Mouse (Mus musculus) forebrain, embryonic 13.5 days (tissue): ENCODE measurements at regions not wholly inside any gene's neighbourhood (a gene's known extent, or its start where the extent isn't known, plus 50 kb on each side); places are given as distances from the start of the nearest gene placed in this dataset.

Experiments used
- ATAC-seq: fragments of 200-750 bp; cut with Nextera tagmentation; 2 replicates; pipeline ENCODE4 v1.8.0; 2017
- H3K27ac ChIP-seq: fragments of 300-500 bp; sonication (generic); 2 replicates; pipeline ENCODE4 v1.5.1; 2015; ENCODE audit warnings: inconsistent platforms, mild to moderate bottlenecking, moderate library complexity
- H3K27me3 ChIP-seq: fragments of 300-500 bp; sonication (generic); 2 replicates; pipeline ENCODE4 v1.6.1; 2015; ENCODE audit warnings: mild to moderate bottlenecking, inconsistent platforms
- H3K36me3 ChIP-seq: fragments of 300-500 bp; sonication (generic); 2 replicates; pipeline ENCODE4 v1.6.1; 2015; ENCODE audit warnings: mild to moderate bottlenecking, inconsistent platforms; ENCODE audit not compliant: poor library complexity, severe bottlenecking
- H3K4me1 ChIP-seq: fragments of 300-500 bp; sonication (generic); 2 replicates; pipeline ENCODE4 v1.6.1; 2015; ENCODE audit warnings: inconsistent platforms
- H3K4me2 ChIP-seq: fragments of 300-500 bp; sonication (generic); 2 replicates; pipeline ENCODE4 v1.6.1; 2015; ENCODE audit warnings: inconsistent platforms, mild to moderate bottlenecking, moderate library complexity
- H3K4me3 ChIP-seq: fragments of 300-500 bp; sonication (generic); 2 replicates; pipeline ENCODE4 v1.5.1; 2015; ENCODE audit warnings: mild to moderate bottlenecking, inconsistent platforms
- H3K9ac ChIP-seq: fragments of 300-500 bp; sonication (generic); 2 replicates; pipeline ENCODE4 v1.6.1; 2015; ENCODE audit warnings: mild to moderate bottlenecking, inconsistent platforms
- H3K9me3 ChIP-seq: fragments of 300-500 bp; sonication (generic); replicated peaks from 2 replicates; pipeline ENCODE4 v1.6.1; 2016; ENCODE audit warnings: inconsistent platforms
- WGBS: fragments of 180-500 bp; shearing (Covaris S2); methylation state at CpG from one replicate; pipeline ENCODE4 v1.1.7; 2015; 5-methylcytosine and 5-hydroxymethylcytosine counted together

DNA sequence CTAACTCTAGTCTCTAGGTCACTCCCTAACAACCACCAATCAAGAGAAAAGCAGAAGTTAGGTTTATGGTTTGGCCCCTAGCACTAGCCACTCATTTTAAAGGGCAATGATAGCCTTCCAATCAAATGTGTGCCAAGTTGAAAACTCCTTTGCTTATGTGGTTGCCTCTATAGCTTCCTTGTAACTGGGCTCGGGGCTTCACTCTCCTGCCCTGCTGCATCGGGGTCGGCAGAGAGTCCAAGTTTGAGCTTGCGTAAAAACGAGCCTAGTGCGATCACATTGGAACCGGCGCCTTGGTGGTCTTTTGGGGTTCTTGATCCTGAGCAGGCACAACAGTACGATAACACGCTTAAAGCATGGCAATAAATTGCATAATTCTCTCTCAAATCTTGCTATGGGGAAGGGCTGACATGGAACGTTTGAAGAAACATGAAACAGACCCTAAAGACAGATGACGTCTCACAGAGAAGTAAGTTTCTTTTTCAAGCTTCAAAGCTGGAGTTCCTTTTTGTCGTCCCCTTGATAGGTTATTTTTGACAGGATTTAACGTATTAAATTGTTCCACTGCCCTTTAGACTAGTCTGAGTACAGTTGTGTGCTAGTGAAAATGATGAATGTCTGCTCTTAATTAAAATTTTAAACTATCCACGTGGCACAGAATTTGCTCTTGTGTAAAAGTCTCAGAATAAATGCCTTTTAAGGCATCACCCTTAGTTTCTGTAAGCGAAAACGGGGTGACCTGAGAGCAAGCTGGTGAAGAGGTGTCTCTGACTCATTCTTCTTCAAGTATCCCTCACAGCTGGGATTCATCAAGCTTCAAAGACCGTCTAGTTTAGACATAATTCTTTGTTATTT, 52.0 kb downstream of the 4930426L09Rik start:
- H3K9me3 ChIP-seq: 0 out of 2 replicates have a peak, but pooled peaks cover 1% of the 10 kb centered on the region

DNA sequence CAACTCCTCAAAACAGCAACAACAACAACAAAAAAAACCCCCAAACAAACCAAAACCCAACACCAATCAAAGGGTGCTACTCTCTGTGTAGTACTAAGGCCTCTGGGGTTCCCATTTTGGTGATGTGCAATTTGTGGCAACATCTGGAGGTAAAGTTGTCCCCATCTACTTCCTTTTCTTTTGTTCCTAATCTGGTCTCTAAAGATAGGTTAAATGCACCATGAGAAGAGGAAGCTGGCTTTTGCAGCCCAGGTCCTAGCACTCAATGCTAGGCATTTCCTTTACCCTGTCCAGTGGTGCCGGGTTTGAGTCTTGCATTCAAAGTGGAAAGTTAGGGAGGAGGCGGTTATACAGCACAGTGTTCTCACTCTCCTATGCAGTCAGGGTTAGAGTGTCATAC, 57.4 kb downstream of the 4930426L09Rik start:
- H3K27me3 ChIP-seq: no peaks in the 10 kb centered on the region

More for the DNA sequence above, 52.0 kb downstream of the 4930426L09Rik start:
- Histone ChIP-seq H3K4me2 (no peak overlapping the region), H3K4me3 (no peak overlapping the region), H3K4me1 (no peaks in the 10 kb centered on the region), H3K36me3 (no peaks in the 10 kb centered on the region), H3K27ac (no peak overlapping the region), H3K27me3 (no peaks in the 10 kb centered on the region), H3K9ac (no peak overlapping the region)
- ATAC-seq: no peak
- 86% methylated on average over 18 of the region's 18 CpGs for WGBS

DNA sequence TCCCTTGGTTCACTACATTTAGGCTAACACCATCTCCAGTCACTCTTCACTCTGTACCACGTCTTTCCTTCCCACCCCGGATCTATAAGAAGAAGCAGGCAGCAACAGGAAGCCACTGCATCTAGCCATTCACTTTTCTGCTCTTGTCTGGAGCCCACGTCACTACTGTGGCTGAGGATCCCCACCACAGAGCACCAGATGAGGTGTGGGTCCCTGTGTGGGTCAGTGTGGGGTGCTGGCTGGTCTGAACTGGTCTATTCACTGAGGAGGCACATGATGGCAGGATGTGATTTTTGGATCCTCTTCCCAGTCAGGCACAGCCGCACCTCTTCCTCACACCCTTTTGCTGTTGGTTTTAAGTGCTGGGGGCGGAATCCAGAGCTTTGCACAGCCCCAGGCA, 59.7 kb downstream of the 4930426L09Rik start:
- WGBS: 84% methylated on average over 5 of the region's 5 CpGs
- ATAC-seq: no peak

More for the DNA sequence above, 57.4 kb downstream of the 4930426L09Rik start:
- no peak for ATAC-seq
- Histone ChIP-seq H3K4me2 (no peak overlapping the region), H3K36me3 (no peaks in the 10 kb centered on the region), H3K9ac (no peak overlapping the region), H3K27ac (no peak overlapping the region), H3K9me3 (0 out of 2 replicates have a peak, but pooled peaks cover 3% of the 10 kb centered on the region), H3K4me1 (no peaks in the 10 kb centered on the region), H3K4me3 (no peak overlapping the region)
- WGBS: 95% methylated on average over 2 of the region's 2 CpGs

DNA sequence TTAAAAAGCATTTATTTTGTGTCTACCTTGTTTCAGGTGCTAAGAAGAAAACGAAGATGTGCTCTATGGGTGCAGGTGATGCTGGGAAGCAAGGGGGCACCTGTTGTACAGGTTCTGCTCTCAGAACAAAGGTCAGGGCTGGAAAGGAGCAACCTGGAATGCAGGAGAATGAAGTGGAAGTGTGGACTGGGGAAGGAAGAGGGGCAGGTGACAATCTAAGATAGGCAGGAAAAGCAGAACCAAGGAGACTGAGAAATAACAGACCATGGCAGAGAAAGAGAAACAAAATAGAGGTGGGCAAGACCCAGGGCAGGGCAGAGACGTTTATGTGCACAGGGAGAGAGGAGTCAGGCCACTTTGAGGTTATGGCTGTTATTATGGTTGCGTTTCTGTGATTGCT, 60.6 kb downstream of the 4930426L09Rik start:
- H3K27me3 ChIP-seq: no peaks in the 10 kb centered on the region
- H3K9ac ChIP-seq: no peak overlapping the region
- WGBS: 88% methylated on average over 3 of the region's 3 CpGs
- H3K27ac ChIP-seq: no peak overlapping the region
- no peaks in the 10 kb centered on the region for H3K36me3 ChIP-seq
- H3K4me1 ChIP-seq: no peaks in the 10 kb centered on the region
- no peak overlapping the region for H3K4me3 ChIP-seq
- 0 out of 2 replicates have a peak, but pooled peaks cover 3% of the 10 kb centered on the region for H3K9me3 ChIP-seq
- H3K4me2 ChIP-seq: no peak overlapping the region
- no peak for ATAC-seq

More for the DNA sequence above, 59.7 kb downstream of the 4930426L09Rik start:
- Histone ChIP-seq H3K4me1 (no peaks in the 10 kb centered on the region), H3K9ac (no peak overlapping the region), H3K4me3 (no peak overlapping the region), H3K4me2 (no peak overlapping the region), H3K36me3 (no peaks in the 10 kb centered on the region), H3K9me3 (0 out of 2 replicates have a peak, but pooled peaks cover 3% of the 10 kb centered on the region), H3K27ac (no peak overlapping the region), H3K27me3 (no peaks in the 10 kb centered on the region)

DNA sequence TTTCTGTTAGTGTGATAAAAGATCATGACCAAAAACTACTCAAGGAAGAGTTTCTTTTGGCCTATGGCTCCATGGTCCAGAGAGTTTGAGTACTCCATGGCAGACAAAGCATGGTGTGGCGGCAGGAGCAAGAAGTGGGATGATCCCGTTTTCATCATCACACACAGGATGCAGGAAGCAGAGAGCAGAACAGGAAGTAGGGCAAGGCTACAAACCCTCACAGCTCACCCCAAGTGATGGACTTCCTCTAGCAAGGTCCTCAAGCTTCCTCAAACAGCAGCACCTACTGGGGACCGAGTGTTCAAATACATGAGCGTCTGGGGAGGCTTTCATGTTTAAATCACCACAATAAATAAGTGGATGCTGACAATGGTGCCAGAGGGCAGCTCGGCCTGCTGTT, 61.1 kb downstream of the 4930426L09Rik start:
- no peaks in the 10 kb centered on the region for H3K36me3 ChIP-seq
- no peak overlapping the region for H3K9ac ChIP-seq
- no peak overlapping the region for H3K4me3 ChIP-seq
- no peak overlapping the region for H3K27ac ChIP-seq
- ATAC-seq: no peak
- no peaks in the 10 kb centered on the region for H3K27me3 ChIP-seq
- 0 out of 2 replicates have a peak, but pooled peaks cover 3% of the 10 kb centered on the region for H3K9me3 ChIP-seq
- 80% methylated on average over 5 of the region's 5 CpGs for WGBS
- no peaks in the 10 kb centered on the region for H3K4me1 ChIP-seq
- no peak overlapping the region for H3K4me2 ChIP-seq

DNA sequence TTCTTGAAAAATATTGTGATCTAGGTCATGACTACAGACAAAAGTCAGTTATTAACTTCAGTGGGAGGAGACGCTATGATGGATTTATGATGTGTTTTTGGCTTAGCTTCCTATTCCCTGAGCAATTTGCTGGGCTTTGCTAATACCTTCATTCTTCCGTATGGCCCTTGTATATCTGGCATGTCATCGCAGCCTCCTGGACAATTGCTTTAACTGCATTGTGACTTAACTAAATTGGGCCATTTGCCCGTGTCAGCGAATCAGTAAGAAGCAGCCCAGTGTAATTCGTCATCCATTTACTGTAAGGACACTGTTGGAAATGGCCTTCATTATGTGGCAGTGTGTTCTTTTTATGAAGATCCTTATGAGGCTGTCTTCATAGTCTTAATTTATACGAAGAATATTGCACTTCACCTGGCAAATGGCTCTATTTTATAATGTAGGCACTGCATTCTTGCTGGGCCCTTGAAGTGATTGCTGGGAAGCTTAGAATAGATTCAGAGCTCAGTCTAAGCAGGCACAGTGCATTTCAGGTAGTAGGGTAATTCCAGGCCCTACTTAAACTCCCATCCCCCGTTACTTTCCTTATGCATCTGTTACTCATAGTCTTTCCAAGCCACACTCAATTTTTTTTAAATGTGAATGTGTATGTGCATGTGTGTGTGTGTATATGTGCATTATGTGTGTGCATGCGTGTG, 62.2 kb downstream of the 4930426L09Rik start:
- Histone ChIP-seq H3K9ac (no peak overlapping the region), H3K36me3 (no peaks in the 10 kb centered on the region), H3K4me1 (no peaks in the 10 kb centered on the region), H3K9me3 (no peaks in the 10 kb centered on the region), H3K4me3 (no peak overlapping the region), H3K4me2 (no peak overlapping the region), H3K27me3 (no peaks in the 10 kb centered on the region), H3K27ac (no peak overlapping the region)
- ATAC-seq: 0 out of 2 replicates have a peak, but pooled peaks have one; percentile 19
- 81% methylated on average over 9 of the region's 9 CpGs for WGBS

DNA sequence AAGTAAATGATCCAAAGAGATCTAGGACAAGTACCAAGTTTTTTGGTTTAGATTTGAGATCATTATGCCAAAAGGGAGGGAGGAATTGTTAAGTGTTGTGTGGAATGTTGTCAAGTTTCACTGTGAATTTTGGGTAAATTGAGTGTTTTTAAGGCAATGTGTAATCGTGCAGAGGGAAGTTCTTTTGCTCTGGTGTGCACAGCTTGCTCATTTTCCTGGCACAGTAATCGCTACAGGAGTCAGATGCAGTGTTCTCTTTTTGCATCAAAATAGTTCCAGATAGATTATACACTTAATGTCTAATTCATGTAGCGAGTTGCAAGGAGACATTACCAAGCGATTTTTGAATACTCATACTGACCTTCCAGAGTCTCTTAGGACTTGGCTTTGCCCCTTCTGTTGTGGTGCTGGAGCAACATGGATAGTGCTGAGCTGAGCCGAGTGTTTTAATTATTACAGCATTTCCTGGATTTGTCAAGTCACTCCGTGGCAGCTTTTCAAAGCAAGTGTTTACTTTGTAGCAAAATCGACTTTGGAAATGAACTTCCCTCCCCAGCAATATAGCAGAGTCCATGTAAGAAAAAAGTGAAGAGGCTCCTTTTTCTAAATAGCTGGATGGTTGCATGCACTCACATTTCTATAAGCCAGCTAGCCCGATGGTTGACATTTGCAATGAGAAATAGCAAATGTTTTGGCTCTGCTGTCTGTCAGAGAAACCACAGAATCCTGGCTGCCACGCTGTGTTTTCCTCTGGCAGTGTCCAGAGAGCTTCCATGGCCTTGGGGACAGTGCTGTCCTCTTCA, 66.6 kb downstream of the 4930426L09Rik start:
- Histone ChIP-seq H3K36me3 (no peaks in the 10 kb centered on the region), H3K4me1 (no peaks in the 10 kb centered on the region), H3K27ac (no peak overlapping the region), H3K4me3 (no peak overlapping the region), H3K9me3 (no peaks in the 10 kb centered on the region), H3K9ac (no peak overlapping the region), H3K4me2 (no peak overlapping the region), H3K27me3 (no peaks in the 10 kb centered on the region)
- ATAC-seq: no peak; the same call in 1 of the 2 replicates
- 73% methylated on average over 9 of the region's 9 CpGs for WGBS

DNA sequence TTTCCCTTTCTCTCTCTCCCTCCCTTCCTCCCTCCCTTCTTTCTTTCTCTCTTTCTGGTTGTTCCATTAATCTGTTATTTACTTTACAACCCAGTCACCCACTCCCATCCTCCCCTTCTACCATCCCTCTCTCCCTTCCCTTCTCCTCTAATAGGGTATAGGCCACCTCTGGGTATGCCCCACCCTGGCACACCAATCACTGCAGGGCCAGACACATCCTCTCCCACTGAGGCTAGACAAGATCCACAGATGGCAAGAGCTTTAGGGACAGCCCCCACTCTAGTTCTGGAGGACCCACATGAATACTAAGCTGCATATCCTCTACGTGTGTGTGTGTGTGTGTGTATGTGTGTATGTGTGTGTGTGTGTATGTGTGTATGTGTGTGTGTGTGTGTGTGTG, 67.4 kb downstream of the 4930426L09Rik start:
- Histone ChIP-seq H3K4me3 (no peak overlapping the region), H3K36me3 (no peaks in the 10 kb centered on the region), H3K4me2 (no peak overlapping the region), H3K4me1 (no peaks in the 10 kb centered on the region), H3K9me3 (no peaks in the 10 kb centered on the region), H3K27me3 (no peaks in the 10 kb centered on the region), H3K9ac (no peak overlapping the region), H3K27ac (no peak overlapping the region)
- ATAC-seq: no peak
- WGBS: 80% methylated on average over 1 of the region's 1 CpGs

DNA sequence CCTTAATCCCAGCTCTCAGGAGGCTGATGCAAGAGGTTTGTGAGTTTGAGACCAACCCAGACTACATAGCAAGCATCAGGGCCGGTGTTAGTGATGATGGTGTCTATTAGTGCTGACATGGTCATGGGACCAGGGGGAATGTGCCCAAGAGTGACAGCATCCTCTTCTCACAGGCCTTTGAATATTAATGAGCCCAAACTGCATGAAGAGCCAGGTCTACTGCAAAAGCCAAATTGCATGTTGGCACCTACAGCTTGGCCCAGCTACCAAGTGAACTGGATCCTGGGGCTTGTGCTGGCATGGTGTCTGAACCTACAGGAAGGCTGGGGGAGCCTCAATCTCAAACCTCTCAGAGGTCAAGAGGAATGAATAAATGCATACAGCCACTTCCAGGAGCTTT, 70.0 kb downstream of the 4930426L09Rik start:
- no peak overlapping the region for H3K9ac ChIP-seq
- no peaks in the 10 kb centered on the region for H3K27me3 ChIP-seq
- no peaks in the 10 kb centered on the region for H3K36me3 ChIP-seq
- no peaks in the 10 kb centered on the region for H3K4me1 ChIP-seq
- 100% methylated on average over 1 of the region's 1 CpGs for WGBS
- H3K9me3 ChIP-seq: no peaks in the 10 kb centered on the region
- no peak overlapping the region for H3K4me3 ChIP-seq
- ATAC-seq: no peak
- no peak overlapping the region for H3K4me2 ChIP-seq
- H3K27ac ChIP-seq: no peak overlapping the region

DNA sequence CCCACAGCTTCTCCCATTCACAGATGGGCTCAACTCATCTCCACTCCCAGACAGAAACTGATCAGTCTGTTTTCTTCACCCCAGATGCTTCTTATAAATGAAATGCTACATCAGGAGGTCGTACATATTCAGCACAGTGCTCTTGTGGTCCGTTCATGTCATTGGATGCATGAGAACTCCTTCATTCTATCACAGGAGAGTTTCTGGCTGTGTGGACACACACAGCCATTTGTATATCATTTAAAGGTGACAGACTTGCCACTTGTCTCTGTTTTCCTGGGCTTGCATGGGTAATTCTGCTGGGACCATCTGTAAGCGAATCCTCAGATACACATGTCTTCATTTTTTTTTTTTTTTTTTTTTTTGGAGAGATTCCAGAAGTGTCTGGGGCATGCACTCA, 85.7 kb downstream of the 4930426L09Rik start:
- H3K27ac ChIP-seq: no peak overlapping the region
- ATAC-seq: peak; percentile 24; the same call in 1 of the 2 replicates
- no peaks in the 10 kb centered on the region for H3K36me3 ChIP-seq
- no peak overlapping the region for H3K9ac ChIP-seq
- no peaks in the 10 kb centered on the region for H3K27me3 ChIP-seq
- H3K4me2 ChIP-seq: no peak overlapping the region
- H3K4me1 ChIP-seq: no peaks in the 10 kb centered on the region
- H3K9me3 ChIP-seq: 0 out of 2 replicates have a peak, but pooled peaks cover 3% of the 10 kb centered on the region
- H3K4me3 ChIP-seq: no peak overlapping the region
- 84% methylated on average over 3 of the region's 3 CpGs for WGBS

DNA sequence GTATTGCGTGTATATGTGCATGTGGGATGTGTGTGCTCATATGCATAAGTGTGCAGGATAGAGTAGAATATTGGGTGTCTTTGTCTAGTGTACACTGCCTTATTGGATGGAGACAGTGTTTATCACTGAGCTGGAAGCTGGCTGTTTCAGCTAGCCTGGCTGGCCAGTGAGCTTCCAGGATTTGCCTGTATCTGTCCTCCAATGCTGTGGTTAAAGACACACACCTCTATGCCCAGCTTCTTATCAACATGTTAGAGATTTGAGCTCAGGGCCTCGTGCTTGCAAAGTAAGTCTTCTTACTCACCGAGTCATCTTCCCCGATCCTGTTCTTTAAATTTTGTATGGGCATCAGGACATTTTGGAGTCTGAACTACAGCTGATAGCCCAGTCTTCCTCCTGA, 87.0 kb downstream of the 4930426L09Rik start:
- no peak overlapping the region for H3K9ac ChIP-seq
- 89% methylated on average over 4 of the region's 4 CpGs for WGBS
- no peak overlapping the region for H3K4me2 ChIP-seq
- no peak overlapping the region for H3K4me3 ChIP-seq
- H3K27ac ChIP-seq: no peak overlapping the region
- ATAC-seq: no peak
- no peaks in the 10 kb centered on the region for H3K27me3 ChIP-seq
- H3K36me3 ChIP-seq: no peaks in the 10 kb centered on the region
- H3K9me3 ChIP-seq: 0 out of 2 replicates have a peak, but pooled peaks cover 3% of the 10 kb centered on the region
- H3K4me1 ChIP-seq: no peaks in the 10 kb centered on the region
